Mouse (Mus musculus) midbrain, embryonic 15.5 days (tissue): ENCODE data around the gene Ppp1r3d. TPM values are rescaled to one million over a fixed set of nuclear protein-coding genes. Genes with fewer than 3 reads are reported as not detected.
A peak's percentile ranks its signal among the peaks of the same experiment; 100 is the strongest.

Experiments used
- ATAC-seq: fragments of 200-750 bp; cut with Nextera tagmentation; replicated peaks from 2 replicates; pipeline ENCODE4 v1.8.0; 2017; ENCODE audit warnings: moderate TSS enrichment
- H3K27ac ChIP-seq: fragments of 300-500 bp; sonication (generic); 2 replicates; pipeline ENCODE4 v1.5.1; 2015; ENCODE audit warnings: mild to moderate bottlenecking, inconsistent platforms
- H3K27me3 ChIP-seq: fragments of 300-500 bp; sonication (generic); replicated peaks from 2 replicates; pipeline ENCODE4 v1.6.1; 2015; ENCODE audit warnings: inconsistent platforms
- H3K36me3 ChIP-seq: fragments of 300-500 bp; sonication (generic); replicated peaks from 2 replicates; pipeline ENCODE4 v1.6.1; 2015; ENCODE audit warnings: inconsistent platforms
- H3K4me1 ChIP-seq: fragments of 300-500 bp; sonication (generic); 2 replicates; pipeline ENCODE4 v1.6.1; 2015; ENCODE audit warnings: inconsistent platforms
- H3K4me2 ChIP-seq: fragments of 300-500 bp; sonication (generic); 2 replicates; pipeline ENCODE4 v1.6.1; 2015; ENCODE audit warnings: inconsistent platforms, mild to moderate bottlenecking, moderate library complexity
- H3K4me3 ChIP-seq: fragments of 300-500 bp; sonication (generic); 2 replicates; pipeline ENCODE4 v1.5.1; 2015; ENCODE audit warnings: mild to moderate bottlenecking, inconsistent platforms
- H3K9ac ChIP-seq: fragments of 300-500 bp; sonication (generic); 2 replicates; pipeline ENCODE4 v1.6.1; 2015; ENCODE audit warnings: mild to moderate bottlenecking, inconsistent platforms
- H3K9me3 ChIP-seq: fragments of 300-500 bp; sonication (generic); 2 replicates; pipeline ENCODE4 v1.6.1; 2016; ENCODE audit warnings: inconsistent platforms
- WGBS: fragments of 180-500 bp; shearing (Covaris S2); methylation state at CpG from one replicate; pipeline ENCODE4 v1.1.7; 2015; ENCODE audit warnings: mixed read lengths; 5-methylcytosine and 5-hydroxymethylcytosine counted together
- polyA plus RNA-seq: library from polyadenylated mRNA; unstranded; fragments of >200 nt; fragmentation: Nextera tagmentation; extraction: Ambion mirVana; gene quantifications from 2 replicates; pipeline ENCODE4 v1.2.1, GENCODE M21; 2015

The Ppp1r3d gene
- polyA plus RNA-seq, 1 experiment from 2014 or later, result 2.9 TPM

GRCm38 (mm10) chr2:178412598-178412997 is 1.7 kb downstream of the Ppp1r3d start:
- Histone ChIP-seq H3K4me3 (no peak overlapping the region), H3K4me1 (peaks cover 21% of the 10 kb centered on the region), H3K4me2 (peak overlapping the region; percentile 98; the same call in 1 of the 2 replicates), H3K9ac (no peak overlapping the region), H3K36me3 (no peaks in the 10 kb centered on the region), H3K27me3 (0 out of 2 replicates have a peak, but pooled peaks cover 5% of the 10 kb centered on the region), H3K9me3 (no peaks in the 10 kb centered on the region), H3K27ac (no peak overlapping the region)
- 73% methylated on average over 6 of the region's 6 CpGs for WGBS
- no peak for ATAC-seq

DNA sequence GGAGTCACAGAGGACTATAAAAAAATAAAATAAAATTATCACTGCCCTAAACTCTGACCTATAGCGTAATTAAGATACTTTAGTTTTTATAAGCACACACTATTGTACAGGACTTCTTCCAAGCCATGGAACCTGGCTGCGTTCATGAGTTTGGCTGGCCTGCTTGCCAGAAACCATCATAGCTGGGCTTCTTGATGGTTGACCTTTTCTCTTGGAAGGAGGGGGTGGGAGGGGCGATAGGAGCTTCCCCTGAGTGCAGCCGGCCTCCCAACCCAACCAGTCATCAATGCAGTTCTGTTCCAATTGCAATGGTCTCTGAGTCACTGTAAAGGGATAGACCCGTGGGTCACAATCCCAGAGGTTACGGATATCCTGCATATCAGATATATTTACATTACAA is 4.0 kb downstream of the Ppp1r3d start:
- 85% methylated on average over 6 of the region's 6 CpGs for WGBS
- Histone ChIP-seq H3K9me3 (no peaks in the 10 kb centered on the region), H3K4me2 (no peak overlapping the region), H3K4me3 (no peak overlapping the region), H3K4me1 (peaks cover 19% of the 10 kb centered on the region), H3K36me3 (no peaks in the 10 kb centered on the region), H3K9ac (no peak overlapping the region), H3K27ac (no peak overlapping the region), H3K27me3 (0 out of 2 replicates have a peak, but pooled peaks cover 5% of the 10 kb centered on the region)
- no peak for ATAC-seq

- no peak overlapping the region for H3K9ac ChIP-seq
- H3K4me2 ChIP-seq, result no peak overlapping the region
- WGBS, result 45% methylated on average over 1 of the region's 1 CpGs
- peaks cover 11% of the 10 kb centered on the region for H3K4me1 ChIP-seq
- no peak overlapping the region for H3K27ac ChIP-seq
- H3K9me3 ChIP-seq, result no peaks in the 10 kb centered on the region
- H3K27me3 ChIP-seq, result 0 out of 2 replicates have a peak, but pooled peaks cover 5% of the 10 kb centered on the region
- H3K4me3 ChIP-seq, result no peak overlapping the region
- no peaks in the 10 kb centered on the region for H3K36me3 ChIP-seq
- no peak for ATAC-seq
Measured at GRCm38 (mm10) chr2:178409024-178409423, 5.2 kb downstream of the Ppp1r3d start.

- no peak within 1 kb of the TSS for H3K4me3 ChIP-seq
- H3K36me3 ChIP-seq, result no peaks in the 10 kb centered on the region
- no peak within 1 kb of the TSS for H3K9ac ChIP-seq
- H3K9me3 ChIP-seq, result no peaks in the 10 kb centered on the region
- no peak within 1 kb of the TSS for H3K27ac ChIP-seq
- ATAC-seq, result peak; percentile 45; the same call in 1 of the 2 replicates
- H3K4me1 ChIP-seq, result no peaks in the 10 kb centered on the region
- 87% methylated on average over 52 of the region's 52 CpGs for WGBS
- no peak within 1 kb of the TSS for H3K4me2 ChIP-seq
- H3K27me3 ChIP-seq, result no peaks in the 10 kb centered on the region
Measured at GRCm38 (mm10) chr2:178407053-178407815, 7.0 kb downstream of the Ppp1r3d start, which contains the start of gene Sycp2. Gene Sycp2 (minus strand): TSS chr2:178407685.

Other genes starting within 250 kb of the Ppp1r3d start
- 0.36 and 0.57 TPM in 2 replicates for gene Sycp2, start 6.8 kb downstream of the Ppp1r3d start, polyA plus RNA-seq
- gene Fam217b, start 52 bp upstream of the Ppp1r3d start, polyA plus RNA-seq, result 14.2 and 17.2 TPM in 2 replicates
- gene Cdh26, start 16.1 kb upstream of the Ppp1r3d start, polyA plus RNA-seq, result 0.27 and 0.28 TPM in 2 replicates